Mouse (Mus musculus) CH12.LX (cell line): Measurements from ENCODE around the gene Cbfb. TPM values are rescaled to one million over a fixed set of nuclear protein-coding genes. Genes with fewer than 3 reads are reported as not detected.

Source experiments
- DNase-seq: peaks from one replicate; pipeline ENCODE4 v3.0.0-alpha.2; 2013; ENCODE audit errors: extremely low read depth
- H3K27ac ChIP-seq: 2 replicates; pipeline ENCODE4 v1.5.1; 2012; ENCODE audit warnings: low read depth, mild to moderate bottlenecking, control low read depth, moderate library complexity; ENCODE audit not compliant: insufficient read depth
- H3K27me3 ChIP-seq: replicated peaks from 2 replicates; pipeline ENCODE3; 2012; ENCODE audit warnings: inconsistent platforms
- H3K36me3 ChIP-seq, 2 experiments: replicated peaks in 1 of 2; 2 replicates each; pipeline versions ENCODE3 to v1.6.1; 2012; ENCODE audit warnings: inconsistent platforms in 1 of 2, low read length in 1 of 2, mild to moderate bottlenecking in 1 of 2, mixed read lengths in 1 of 2, moderate library complexity in 1 of 2; ENCODE audit not compliant: control insufficient read depth in 1 of 2, insufficient read depth in 1 of 2
- H3K4me1 ChIP-seq, 2 experiments: 2 replicates each; pipeline ENCODE4 v1.6.1; 2012; ENCODE audit warnings: inconsistent platforms in 1 of 2, moderate library complexity in 1 of 2; ENCODE audit not compliant: insufficient read depth in 2 of 2, control insufficient read depth in 1 of 2
- H3K4me2 ChIP-seq: 2 replicates; pipeline ENCODE4 v1.6.1; 2012; ENCODE audit warnings: low read depth, mild to moderate bottlenecking, control low read depth; ENCODE audit not compliant: poor library complexity, insufficient read depth, severe bottlenecking
- H3K4me3 ChIP-seq, 3 experiments: fragments of 150-350 bp in 1 of 3; sonication (generic) in 1 of 3; replicated peaks in 1 of 3; 2 replicates each; pipeline versions ENCODE3 to v1.5.1; 2011 to 2012; ENCODE audit warnings: low read depth in 2 of 3, low read length in 2 of 3, mild to moderate bottlenecking in 2 of 3, moderate library complexity in 2 of 3, control low read depth in 1 of 3, improper control_type of control experiment in 1 of 3, inconsistent platforms in 1 of 3, mixed read lengths in 1 of 3; ENCODE audit not compliant: poor library complexity in 1 of 3
- H3K79me2 ChIP-seq: replicated peaks from 2 replicates; pipeline ENCODE4 v1.6.1; 2012; ENCODE audit warnings: mild to moderate bottlenecking, moderate library complexity; ENCODE audit not compliant: control insufficient read depth, poor library complexity, insufficient read depth, severe bottlenecking; ENCODE audit errors: extremely low read depth
- H3K9ac ChIP-seq: 2 replicates; pipeline ENCODE4 v1.6.1; 2012; ENCODE audit warnings: low read depth, mild to moderate bottlenecking, control low read depth, moderate library complexity; ENCODE audit not compliant: insufficient read depth
- H3K9me3 ChIP-seq: replicated peaks from 2 replicates; pipeline ENCODE3; 2012; ENCODE audit warnings: low read length, inconsistent platforms, mixed read lengths
- BHLHE40 ChIP-seq: IDR thresholded peaks from 2 replicates; pipeline ENCODE4 v1.6.1; 2011; ENCODE audit warnings: mild to moderate bottlenecking, low read depth, low read length, improper control_type of control experiment
- CHD1 ChIP-seq: IDR thresholded peaks from 2 replicates; pipeline ENCODE4 v1.6.1; 2012; ENCODE audit warnings: low read depth, low read length, improper control_type of control experiment, inconsistent platforms
- CTCF ChIP-seq, 2 experiments: IDR thresholded peaks in 1 of 2; conservative IDR thresholded peaks in 1 of 2; 2 replicates each; pipeline ENCODE4 v1.5.1; 2011 to 2012; ENCODE audit warnings: low read depth in 2 of 2, low read length in 2 of 2, improper control_type of control experiment in 1 of 2, inconsistent platforms in 1 of 2, mild to moderate bottlenecking in 1 of 2, moderate library complexity in 1 of 2
- E2F4 ChIP-seq: IDR thresholded peaks from 2 replicates; pipeline ENCODE4 v1.6.1; 2011; ENCODE audit warnings: low read depth, low read length, improper control_type of control experiment; ENCODE audit not compliant: insufficient replicate concordance
- KAT2A ChIP-seq: IDR thresholded peaks from 2 replicates; pipeline ENCODE4 v1.6.1; 2012; ENCODE audit warnings: low read length, improper control_type of control experiment, inconsistent platforms; ENCODE audit not compliant: insufficient replicate concordance
- MAFK ChIP-seq: IDR thresholded peaks from 2 replicates; pipeline ENCODE4 v1.6.1; 2011; ENCODE audit warnings: low read length, improper control_type of control experiment; ENCODE audit not compliant: insufficient replicate concordance
- MAX ChIP-seq: IDR thresholded peaks from 2 replicates; pipeline ENCODE4 v1.6.1; 2011; ENCODE audit warnings: low read length, improper control_type of control experiment
- MAZ ChIP-seq: IDR thresholded peaks from 2 replicates; pipeline ENCODE4 v1.6.1; 2012; ENCODE audit warnings: low read depth, mild to moderate bottlenecking, inconsistent platforms, low read length, improper control_type of control experiment, moderate library complexity
- MEF2A ChIP-seq: IDR thresholded peaks from 2 replicates; pipeline ENCODE4 v1.6.1; 2014; ENCODE audit warnings: low read depth, mild to moderate bottlenecking, inconsistent platforms, low read length, improper control_type of control experiment, borderline replicate concordance
- MYC ChIP-seq: IDR thresholded peaks from 2 replicates; pipeline ENCODE4 v1.6.1; 2011; ENCODE audit warnings: low read depth, mild to moderate bottlenecking, improper control_type of control experiment, low read length
- NRF1 ChIP-seq: IDR thresholded peaks from 2 replicates; pipeline ENCODE4 v1.6.1; 2014; ENCODE audit warnings: low read depth, mild to moderate bottlenecking, inconsistent platforms, low read length, improper control_type of control experiment, moderate library complexity
- RAD21 ChIP-seq: IDR thresholded peaks from 2 replicates; pipeline ENCODE4 v1.6.1; 2011; ENCODE audit warnings: low read depth, mild to moderate bottlenecking, low read length, improper control_type of control experiment, moderate library complexity
- RCOR1 ChIP-seq: conservative IDR thresholded peaks from 2 replicates; pipeline ENCODE4 v1.6.1; 2012; ENCODE audit warnings: low read depth, mild to moderate bottlenecking, inconsistent platforms, low read length, improper control_type of control experiment
- SMC3 ChIP-seq: IDR thresholded peaks from 2 replicates; pipeline ENCODE4 v1.6.1; 2011; ENCODE audit warnings: low read depth, low read length, improper control_type of control experiment
- TBP ChIP-seq: conservative IDR thresholded peaks from 2 replicates; pipeline ENCODE4 v1.6.1; 2011; ENCODE audit warnings: low read depth, low read length, improper control_type of control experiment
- TCF12 ChIP-seq: IDR thresholded peaks from 2 replicates; pipeline ENCODE4 v1.6.1; 2014; ENCODE audit warnings: low read depth, mild to moderate bottlenecking, inconsistent platforms, low read length, improper control_type of control experiment
- ZC3H11A ChIP-seq: IDR thresholded peaks from 2 replicates; pipeline ENCODE4 v1.6.1; 2012; ENCODE audit warnings: low read depth, mild to moderate bottlenecking, inconsistent platforms, low read length, improper control_type of control experiment
- ZNF384 ChIP-seq: IDR thresholded peaks from 2 replicates; pipeline ENCODE4 v1.6.1; 2012; ENCODE audit warnings: low read depth, low read length, improper control_type of control experiment, inconsistent platforms
- dilution Hi-C: fragments of 300-500 bp; cut with MboI; formaldehyde crosslinking; loops from 2 replicates; pipeline ENCODE4 v1.14.3; 2020; ENCODE audit warnings: low sequenced_read_pairs; ENCODE audit not compliant: extremely low pct_unique_long_range_greater_than_20kb, extremely low pct_ligation_motif_present
- in situ Hi-C: fragments of 300-500 bp; cut with MboI; formaldehyde crosslinking; loops from 3 replicates; pipeline ENCODE4 v1.14.3; 2019; ENCODE audit warnings: low sequenced_read_pairs, low pct_ligation_motif_present, low pct_unique_long_range_greater_than_20kb, mixed read lengths
- polyA plus RNA-seq: library from polyadenylated mRNA; unstranded; fragments of >175 nt; gene quantifications from 2 replicates; pipeline ENCODE4 v1.2.1, GENCODE M21; 2012; ENCODE audit warnings: low read depth; ENCODE audit not compliant: insufficient read length
- total RNA-seq, 2 experiments: library from RNA; depleted of rRNA; stranded (reverse); fragments of 300-350 nt in 1 of 2; fragments of >200 nt in 1 of 2; gene quantifications; 2 replicates each; pipeline ENCODE4 v1.2.3; 2012 to 2014

Gene Cbfb
- total and polyA plus RNA-seq, 3 experiments, result 49.7 to 170 (median 97.7) TPM

DNA sequence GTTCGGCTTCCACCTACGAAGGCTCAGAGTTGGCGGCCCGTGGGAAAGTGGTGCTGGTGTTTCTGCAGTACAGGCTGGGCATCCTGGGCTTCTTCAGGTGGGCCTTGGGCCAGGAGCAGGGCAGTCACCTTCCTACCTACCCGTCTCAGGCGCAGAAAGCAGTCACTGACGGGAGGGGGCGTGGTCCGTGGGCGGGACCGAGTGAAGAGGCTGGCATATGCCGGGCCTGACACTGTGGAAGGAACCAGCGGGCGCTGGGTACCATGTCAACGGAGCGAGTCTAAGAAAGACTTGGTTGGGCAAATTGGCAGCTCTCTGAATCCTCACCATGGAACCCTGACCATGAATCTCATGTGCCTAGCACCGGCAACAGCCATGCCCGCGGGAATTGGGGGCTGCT is 28.1 kb upstream of the Cbfb start:
- dilution Hi-C loops, result no loop called here
- TF ChIP-seq NRF1, result no peak
- no peak for TF ChIP-seq MEF2A
- TF ChIP-seq E2F4, result no peak
- TF ChIP-seq TCF12, result no peak
- no peak for TF ChIP-seq KAT2A
- TF ChIP-seq BHLHE40, result no peak
- no peak for TF ChIP-seq CHD1
- TF ChIP-seq MAX, result no peak
- TF ChIP-seq ZNF384, result no peak
- TF ChIP-seq RCOR1, result no peak
- TF ChIP-seq SMC3, result no peak
- no peak for TF ChIP-seq TBP
- no peak for TF ChIP-seq MAFK
- no peak for TF ChIP-seq MAZ
- TF ChIP-seq MYC, result no peak
- TF ChIP-seq RAD21, result no peak
- H3K79me2 ChIP-seq, result no peaks in the 10 kb centered on the region
- DNase-seq, result no peak
- H3K9me3 ChIP-seq, result no peaks in the 10 kb centered on the region
- no peak overlapping the region for H3K4me3 ChIP-seq
- in situ Hi-C loops, result no loop called here
- no peaks in the 10 kb centered on the region for H3K36me3 ChIP-seq
- no peak overlapping the region for H3K9ac ChIP-seq
- H3K27ac ChIP-seq, result no peak overlapping the region
- 0 out of 4 replicates have a peak, but pooled peaks cover 0 to 3% of the 10 kb centered on the region in 2 experiments for H3K4me1 ChIP-seq
- H3K27me3 ChIP-seq, result no peaks in the 10 kb centered on the region
- peak overlapping the region; percentile 9; the same call in 1 of the 2 replicates for H3K4me2 ChIP-seq

DNA sequence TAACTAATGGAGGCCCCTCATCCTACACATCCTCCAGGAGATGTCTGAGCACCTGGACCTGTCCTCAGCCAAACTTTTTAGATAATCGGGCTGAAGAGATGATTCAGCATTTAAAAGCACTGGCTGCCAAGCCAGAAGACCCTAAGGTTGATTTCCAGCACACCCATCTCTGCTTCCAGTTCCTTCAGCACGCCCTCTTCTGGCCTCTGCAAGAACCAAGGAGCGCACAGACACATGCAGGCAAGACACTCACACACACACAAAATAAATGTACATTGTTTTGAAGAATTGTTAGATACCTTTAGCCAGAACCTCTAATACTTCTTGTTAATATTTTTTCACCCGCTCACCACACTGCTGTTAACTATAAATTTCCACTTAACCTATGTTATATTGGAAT is 18.8 kb upstream of the Cbfb start:
- Histone ChIP-seq H3K79me2 (no peaks in the 10 kb centered on the region), H3K4me3 (no peak overlapping the region), H3K27ac (no peak overlapping the region), H3K4me2 (no peak overlapping the region), H3K9me3 (no peaks in the 10 kb centered on the region), H3K9ac (no peak overlapping the region), H3K36me3 (no peaks in the 10 kb centered on the region), H3K27me3 (no peaks in the 10 kb centered on the region), H3K4me1 (peaks cover 11 to 32% of the 10 kb centered on the region in 2 experiments)
- dilution Hi-C loops (no loop called here), in situ Hi-C loops (no loop called here)
- no peak for TF ChIP-seq ZC3H11A
- TF ChIP-seq CTCF (conservative IDR thresholded peaks at IDR 0.05 in 1 of 2, IDR thresholded peaks at IDR 0.05 in 1 of 2; ENCODE audit: low read depth in 2 of 2, low read length in 2 of 2), result peak in 1 of 2 experiments; percentile 34; a peak in 2 of 4 replicates
- DNase-seq, result no peak
